In genomic region chr5:113407346-113407745, GRCm38 (mm10) we compare ENCODE assay signal across 10 mouse cellular contexts. TPM values are rescaled to one million over a fixed set of nuclear protein-coding genes. Genes with fewer than 3 reads are reported as not detected.
DNase-seq lines count a peak whose midpoint lies in the region; ATAC-seq and TF ChIP-seq lines count a peak whose summit lies in the region.
"Had no signal": no experiment of that assay in that cellular context is flagged by ENCODE, and none has a peak within 500 bp of the region (broad histone marks: within the 10 kb centered on the region; RNA-seq: fewer than 3 reads in every experiment).

No protein-coding gene starts in this region.

- no peak overlapping the region for H3K4me3 ChIP-seq in intestine, postnatal 0 days (ENCODE audit: low read depth, low read length)

- no peak overlapping the region for H3K27ac ChIP-seq in intestine, postnatal 0 days (ENCODE audit: low read depth, low read length)

- DNase-seq in lung, postnatal 14 days = peak; percentile 53
- no peak for DNase-seq in lung, adult 18-20 months
- peak; percentile 60 for DNase-seq in adrenal gland, postnatal 14 days
- DNase-seq in heart, postnatal 36 days = peak; percentile 18 to 27
- DNase-seq in ovary, postnatal 36 days (ENCODE audit: low spot score) = peak; percentile 33
- DNase-seq in cerebellum, postnatal 25 days = no peak
- no peak for DNase-seq in T-cell, adult 2 months (ENCODE audit: low spot score)

- no peaks in the 10 kb centered on the region for H3K27me3 ChIP-seq in intestine, postnatal 0 days (replicated peaks; ENCODE audit: control insufficient read depth, insufficient read depth, low read length)

- H3K4me2 ChIP-seq in intestine, postnatal 0 days (replicated peaks; ENCODE audit: low read depth) = no peak overlapping the region

- no peaks in the 10 kb centered on the region for H3K4me1 ChIP-seq in intestine, postnatal 0 days (replicated peaks; ENCODE audit: control insufficient read depth, insufficient read depth, low read length)

- no peaks in the 10 kb centered on the region for H3K36me3 ChIP-seq in intestine, postnatal 0 days (ENCODE audit: control insufficient read depth, insufficient read depth)

- ATAC-seq in intestine, postnatal 0 days = no peak

- H3K9ac ChIP-seq in intestine, postnatal 0 days (ENCODE audit: low read depth, low read length) = no peak overlapping the region

- no peak for TF ChIP-seq CTCF in intestine, postnatal 0 days (IDR thresholded peaks at IDR 0.05; ENCODE audit: low read depth)

- no peaks in the 10 kb centered on the region for H3K9me3 ChIP-seq in intestine, postnatal 0 days (ENCODE audit: control insufficient read depth)

- 0% methylated on average over 3 of the region's 3 CpGs for WGBS in intestine, postnatal 0 days

- intact Hi-C loops in heart, postnatal 36 days (cut with DNase I) = no loop called here

RNA-seq across cellular contexts. Expression of gene Aym1, which starts 50.3 kb away (rescaled TPM):
- total RNA-seq in adrenal gland, postnatal 14 days (2021) = not detected in 2 replicates
- total RNA-seq in heart, postnatal 36 days (2021) = not detected
- not detected in 2 replicates for polyA plus RNA-seq in intestine, postnatal 0 days (2015; fragmentation: Nextera tagmentation; extraction: Ambion mirVana)
- total RNA-seq: adrenal gland, postnatal 4 days; liver, adult 2 months had no signal
- polyA plus RNA-seq: liver, adult 2 months had no signal

Comparison
In these comparisons a context has a peak if more than half of its experiments do, and no peak if none do; other contexts are left out.
1. DNase-seq: peak in lung, postnatal 14 days (single experiment), adrenal gland, postnatal 14 days (single experiment), heart, postnatal 36 days (2 of 2) and ovary, postnatal 36 days (single experiment); none in lung, adult 18-20 months (0 of 2), cerebellum, postnatal 25 days (0 of 2) and T-cell, adult 2 months (single experiment).